Mouse (Mus musculus): Measurements from ENCODE around the gene Olfr750. TPM values are rescaled to one million over a fixed set of nuclear protein-coding genes. Genes with fewer than 3 reads are reported as not detected.

Gene Olfr750
- polyA plus RNA-seq, 1 experiment, result not detected

- Histone ChIP-seq H3K27ac (ENCODE audit: insufficient read depth, low read length) (no peak overlapping the region), H3K36me3 (ENCODE audit: control insufficient read depth, insufficient read depth, low read length, poor library complexity, severe bottlenecking) (no peaks in the 10 kb centered on the region), H3K9me3 (replicated peaks; ENCODE audit: control insufficient read depth, insufficient read depth, low read length, poor library complexity, severe bottlenecking) (no peaks in the 10 kb centered on the region), H3K9ac (ENCODE audit: low read depth, poor library complexity, severe bottlenecking) (no peak overlapping the region), H3K4me3 (ENCODE audit: low read depth, low read length) (no peak overlapping the region), H3K4me1 (ENCODE audit: control insufficient read depth, insufficient read depth, low read length) (no peaks in the 10 kb centered on the region), H3K27me3 (ENCODE audit: control insufficient read depth, insufficient read depth, low read length, poor library complexity, severe bottlenecking) (no peaks in the 10 kb centered on the region)
- no peak for TF ChIP-seq EP300 (IDR thresholded peaks at IDR 0.05; ENCODE audit: insufficient read depth, low read depth, low read length)
- TF ChIP-seq POLR2A (IDR thresholded peaks at IDR 0.05; ENCODE audit: insufficient read depth, low read length), result no peak
- no peak for TF ChIP-seq CTCF (IDR thresholded peaks at IDR 0.05; ENCODE audit: low read depth, low read length)
Measured at GRCm38 (mm10) chr14:51024820-51025219, 49.4 kb downstream of the Olfr750 start.

DNA sequence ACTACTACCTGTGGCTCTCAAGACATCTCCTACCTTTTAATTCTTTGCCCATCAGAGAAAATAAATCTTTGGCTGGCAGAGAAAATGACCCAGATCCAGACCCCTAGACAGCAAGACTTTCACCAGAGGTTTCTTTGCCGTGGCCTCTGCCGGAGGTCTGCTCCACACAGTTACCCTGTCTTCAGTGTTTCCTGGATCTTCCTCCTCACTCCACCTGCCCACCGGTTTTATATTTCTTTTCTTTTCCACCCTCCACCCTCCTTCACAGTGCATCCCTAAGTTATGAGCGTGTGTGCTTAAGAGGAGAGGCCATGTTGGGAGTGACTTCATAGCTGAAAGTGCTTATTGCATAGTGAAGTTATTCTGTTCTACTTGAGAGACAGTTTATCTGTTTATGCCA, 50.8 kb downstream of the Olfr750 start:
- H3K36me3 ChIP-seq (ENCODE audit: control insufficient read depth, insufficient read depth, low read length, poor library complexity, severe bottlenecking), result no peaks in the 10 kb centered on the region
- TF ChIP-seq CTCF (IDR thresholded peaks at IDR 0.05; ENCODE audit: low read depth, low read length) (no peak), EP300 (IDR thresholded peaks at IDR 0.05; ENCODE audit: insufficient read depth, low read depth, low read length) (no peak), POLR2A (IDR thresholded peaks at IDR 0.05; ENCODE audit: insufficient read depth, low read length) (no peak)

DNA sequence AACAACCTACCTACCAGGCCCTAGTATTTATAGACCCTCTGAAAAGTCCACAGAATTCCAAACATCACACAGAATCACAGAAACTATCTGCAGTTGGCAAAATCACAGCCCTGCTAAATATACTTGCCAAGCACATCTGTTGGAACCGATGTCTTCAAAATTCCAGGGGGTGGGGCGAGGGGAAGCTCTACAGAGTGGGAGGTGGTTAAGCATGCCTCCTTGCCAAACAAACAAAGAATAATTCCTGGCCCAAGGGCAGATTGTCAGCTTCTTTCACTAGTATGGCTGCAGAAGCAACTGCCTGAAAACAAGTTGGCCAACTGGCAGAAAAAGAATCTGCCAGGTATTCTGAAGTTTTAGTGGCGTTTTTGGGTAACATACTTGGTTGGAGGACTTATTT, 57.0 kb downstream of the Olfr750 start:
- no peaks in the 10 kb centered on the region for H3K27me3 ChIP-seq (ENCODE audit: control insufficient read depth, insufficient read depth, low read length, poor library complexity, severe bottlenecking)
- H3K9ac ChIP-seq (ENCODE audit: low read depth, poor library complexity, severe bottlenecking), result no peak overlapping the region
- H3K27ac ChIP-seq (ENCODE audit: insufficient read depth, low read length), result no peak overlapping the region
- no peaks in the 10 kb centered on the region for H3K9me3 ChIP-seq (replicated peaks; ENCODE audit: control insufficient read depth, insufficient read depth, low read length, poor library complexity, severe bottlenecking)
- TF ChIP-seq EP300 (IDR thresholded peaks at IDR 0.05; ENCODE audit: insufficient read depth, low read depth, low read length), result no peak
- no peak for TF ChIP-seq POLR2A (IDR thresholded peaks at IDR 0.05; ENCODE audit: insufficient read depth, low read length)
- no peak for TF ChIP-seq CTCF (IDR thresholded peaks at IDR 0.05; ENCODE audit: low read depth, low read length)
- no peaks in the 10 kb centered on the region for H3K4me1 ChIP-seq (ENCODE audit: control insufficient read depth, insufficient read depth, low read length)
- H3K36me3 ChIP-seq (ENCODE audit: control insufficient read depth, insufficient read depth, low read length, poor library complexity, severe bottlenecking), result no peaks in the 10 kb centered on the region
- H3K4me3 ChIP-seq (ENCODE audit: low read depth, low read length), result no peak overlapping the region

More for the DNA sequence above, 50.8 kb downstream of the Olfr750 start:
- Histone ChIP-seq H3K9me3 (replicated peaks; ENCODE audit: control insufficient read depth, insufficient read depth, low read length, poor library complexity, severe bottlenecking) (no peaks in the 10 kb centered on the region), H3K4me1 (ENCODE audit: control insufficient read depth, insufficient read depth, low read length) (no peaks in the 10 kb centered on the region), H3K27ac (ENCODE audit: insufficient read depth, low read length) (no peak overlapping the region), H3K4me3 (ENCODE audit: low read depth, low read length) (no peak overlapping the region), H3K9ac (ENCODE audit: low read depth, poor library complexity, severe bottlenecking) (no peak overlapping the region), H3K27me3 (ENCODE audit: control insufficient read depth, insufficient read depth, low read length, poor library complexity, severe bottlenecking) (no peaks in the 10 kb centered on the region)

Other genes with a start within 250 kb of the Olfr750 start
- gene Tep1, start 203.9 kb downstream of the Olfr750 start, polyA plus RNA-seq (2011; ENCODE audit: insufficient read depth, insufficient read length, low read depth, missing spikeins), result 12.1 and 19.4 TPM in 2 replicates
- gene Klhl33, start 176.9 kb downstream of the Olfr750 start, polyA plus RNA-seq (2011; ENCODE audit: insufficient read depth, insufficient read length, low read depth, missing spikeins), result not detected in 2 replicates
- gene Osgep, start 149.5 kb downstream of the Olfr750 start, polyA plus RNA-seq (2011; ENCODE audit: insufficient read depth, insufficient read length, low read depth, missing spikeins), result 68.4 and 72.5 TPM in 2 replicates
- 165 and 181 TPM in 2 replicates for gene Apex1, start 149.5 kb downstream of the Olfr750 start, polyA plus RNA-seq (2011; ENCODE audit: insufficient read depth, insufficient read length, low read depth, missing spikeins)
- gene Pip4p1, start 143.6 kb downstream of the Olfr750 start, polyA plus RNA-seq (2011; ENCODE audit: insufficient read depth, insufficient read length, low read depth, missing spikeins), result 90.3 and 95.5 TPM in 2 replicates
- gene Pnp, start 143.4 kb downstream of the Olfr750 start, polyA plus RNA-seq (2011; ENCODE audit: insufficient read depth, insufficient read length, low read depth, missing spikeins), result 58.9 and 64.4 TPM in 2 replicates
- gene Gm49342, start 129.9 kb downstream of the Olfr750 start, polyA plus RNA-seq (2011; ENCODE audit: insufficient read depth, insufficient read length, low read depth, missing spikeins), result 24.9 and 31.0 TPM in 2 replicates
- 6.1 and 9.4 TPM in 2 replicates for gene Pnp2, start 118.4 kb downstream of the Olfr750 start, polyA plus RNA-seq (2011; ENCODE audit: insufficient read depth, insufficient read length, low read depth, missing spikeins)
- not detected in 2 replicates for gene Rnase10, start 66.7 kb downstream of the Olfr750 start, polyA plus RNA-seq (2011; ENCODE audit: insufficient read depth, insufficient read length, low read depth, missing spikeins)
- gene Rnase9, start 32.6 kb downstream of the Olfr750 start, polyA plus RNA-seq (2011; ENCODE audit: insufficient read depth, insufficient read length, low read depth, missing spikeins), result not detected in 2 replicates
- not detected in 2 replicates for gene Rnase11, start 24.3 kb downstream of the Olfr750 start, polyA plus RNA-seq (2011; ENCODE audit: insufficient read depth, insufficient read length, low read depth, missing spikeins)
- gene Rnase12, start 16.8 kb downstream of the Olfr750 start, polyA plus RNA-seq (2011; ENCODE audit: insufficient read depth, insufficient read length, low read depth, missing spikeins), result not detected in 2 replicates
- 7.0 and 7.2 TPM in 2 replicates for gene Rnase4, start 16.6 kb upstream of the Olfr750 start, polyA plus RNA-seq (2011; ENCODE audit: insufficient read depth, insufficient read length, low read depth, missing spikeins)
- 3.2 and 3.6 TPM in 2 replicates for gene Ang, start 16.7 kb upstream of the Olfr750 start, polyA plus RNA-seq (2011; ENCODE audit: insufficient read depth, insufficient read length, low read depth, missing spikeins)
- not detected in 2 replicates for gene Eddm3b, start 40.0 kb upstream of the Olfr750 start, polyA plus RNA-seq (2011; ENCODE audit: insufficient read depth, insufficient read length, low read depth, missing spikeins)
- gene Rnase6, start 49.5 kb upstream of the Olfr750 start, polyA plus RNA-seq (2011; ENCODE audit: insufficient read depth, insufficient read length, low read depth, missing spikeins), result not detected in 2 replicates
- not detected in 2 replicates for gene Rnase1, start 72.3 kb upstream of the Olfr750 start, polyA plus RNA-seq (2011; ENCODE audit: insufficient read depth, insufficient read length, low read depth, missing spikeins)
- not detected in 2 replicates for gene Rnase2b, start 87.8 kb upstream of the Olfr750 start, polyA plus RNA-seq (2011; ENCODE audit: insufficient read depth, insufficient read length, low read depth, missing spikeins)
- not detected in 2 replicates for gene Ang2, start 124.7 kb upstream of the Olfr750 start, polyA plus RNA-seq (2011; ENCODE audit: insufficient read depth, insufficient read length, low read depth, missing spikeins)
- gene Ear14, start 129.0 kb upstream of the Olfr750 start, polyA plus RNA-seq (2011; ENCODE audit: insufficient read depth, insufficient read length, low read depth, missing spikeins), result not detected in 2 replicates
- not detected in 2 replicates for gene Rnase2a, start 181.7 kb upstream of the Olfr750 start, polyA plus RNA-seq (2011; ENCODE audit: insufficient read depth, insufficient read length, low read depth, missing spikeins)

All from ES-Bruce4 (cell line).